Mouse (Mus musculus) hindbrain, embryonic 12.5 days (tissue): ENCODE results near the gene Gm4869. TPM values are rescaled to one million over a fixed set of nuclear protein-coding genes. Genes with fewer than 3 reads are reported as not detected.

ENCODE experiments used
- ATAC-seq: fragments of 200-750 bp; cut with Nextera tagmentation; 2 replicates; pipeline ENCODE4 v1.8.0; 2017; ENCODE audit warnings: moderate TSS enrichment; ENCODE audit not compliant: low FRiP score
- H3K27ac ChIP-seq: fragments of 300-500 bp; sonication (generic); 2 replicates; pipeline ENCODE4 v1.5.1; 2016; ENCODE audit warnings: mild to moderate bottlenecking
- H3K27me3 ChIP-seq: fragments of 300-500 bp; sonication (generic); 2 replicates; pipeline ENCODE4 v1.6.1; 2016; ENCODE audit warnings: mild to moderate bottlenecking
- H3K36me3 ChIP-seq: fragments of 300-500 bp; sonication (generic); 2 replicates; pipeline ENCODE4 v1.6.1; 2016; ENCODE audit warnings: mild to moderate bottlenecking
- H3K4me1 ChIP-seq: fragments of 300-500 bp; sonication (generic); 2 replicates; pipeline ENCODE4 v1.6.1; 2016
- H3K4me2 ChIP-seq: fragments of 300-500 bp; sonication (generic); replicated peaks from 2 replicates; pipeline ENCODE4 v1.6.1; 2016; ENCODE audit warnings: mild to moderate bottlenecking
- H3K4me3 ChIP-seq: fragments of 300-500 bp; sonication (generic); 2 replicates; pipeline ENCODE4 v1.5.1; 2016; ENCODE audit warnings: mild to moderate bottlenecking
- H3K9ac ChIP-seq: fragments of 300-500 bp; sonication (generic); 2 replicates; pipeline ENCODE4 v1.6.1; 2016; ENCODE audit warnings: mild to moderate bottlenecking, moderate library complexity
- H3K9me3 ChIP-seq: fragments of 300-500 bp; sonication (generic); replicated peaks from 2 replicates; pipeline ENCODE4 v1.6.1; 2016; ENCODE audit warnings: mild to moderate bottlenecking
- WGBS: fragments of 180-500 bp; shearing (Covaris S2); methylation state at CpG from one replicate; pipeline ENCODE4 v1.1.7; 2016; 5-methylcytosine and 5-hydroxymethylcytosine counted together
- polyA plus RNA-seq: library from polyadenylated mRNA; unstranded; fragments of >200 nt; fragmentation: Nextera tagmentation; extraction: Ambion mirVana; gene quantifications from 2 replicates; pipeline ENCODE4 v1.2.1, GENCODE M21; 2016

Gene Gm4869
- polyA plus RNA-seq, 1 experiment from 2014 or later: not detected

DNA sequence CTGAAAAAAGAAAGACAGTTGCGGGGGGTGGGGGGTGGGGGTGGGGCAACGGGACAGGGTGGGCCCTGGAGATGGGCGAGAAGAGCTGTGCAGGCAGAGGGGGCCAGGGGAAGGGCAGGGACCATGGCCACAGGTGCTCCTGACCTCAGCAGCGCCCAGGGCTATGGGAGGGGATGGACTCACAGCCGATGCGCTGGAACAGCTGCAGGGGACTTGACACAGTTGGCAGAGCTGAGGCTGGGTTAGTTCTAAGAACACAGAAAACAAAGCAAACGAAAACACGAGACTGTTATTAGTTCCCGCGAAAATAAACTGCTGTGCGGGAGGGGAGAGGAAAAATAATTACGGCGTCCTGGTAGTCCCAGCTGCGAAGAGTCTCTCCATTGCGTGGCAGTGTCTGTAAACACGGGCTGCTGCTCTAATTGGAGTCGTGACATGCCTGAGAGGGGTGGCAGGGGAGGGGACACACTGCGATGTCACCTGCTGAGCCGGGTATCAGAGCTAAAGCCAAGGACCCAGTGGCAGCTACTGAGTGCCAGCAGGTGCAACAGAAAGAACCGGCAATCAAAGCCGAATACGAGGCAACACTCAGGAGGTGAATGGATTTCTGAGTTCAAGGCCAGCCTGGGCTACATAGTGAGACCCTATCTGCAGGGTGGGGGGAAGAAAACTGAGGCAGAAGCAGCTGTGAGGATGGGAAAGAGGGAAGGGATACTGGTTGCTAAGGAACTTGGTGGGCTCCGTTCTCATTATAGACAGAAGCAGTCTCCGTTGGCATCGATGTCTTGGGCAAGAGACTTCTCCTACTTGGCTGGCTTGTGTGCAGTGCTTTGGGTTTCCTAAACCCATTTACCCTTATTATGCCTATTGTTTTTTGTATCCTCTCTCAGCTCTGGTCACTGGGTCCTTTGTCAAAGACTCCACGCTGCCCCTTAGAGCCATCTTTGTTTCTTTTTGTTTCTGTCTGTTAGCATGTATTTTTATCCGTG is 64.9 kb downstream of the Gm4869 start:
- 51% methylated on average over 27 of the region's 27 CpGs for WGBS
- H3K4me2 ChIP-seq: no peak overlapping the region
- H3K27ac ChIP-seq: peak overlapping the region; percentile 55
- no peak overlapping the region for H3K4me3 ChIP-seq
- H3K9me3 ChIP-seq: no peaks in the 10 kb centered on the region
- H3K36me3 ChIP-seq: no peaks in the 10 kb centered on the region
- peaks cover 55% of the 10 kb centered on the region for H3K4me1 ChIP-seq
- H3K9ac ChIP-seq: 0 out of 2 replicates have a peak overlapping the region, but pooled peaks have one; percentile 14
- ATAC-seq: no peak
- H3K27me3 ChIP-seq: no peaks in the 10 kb centered on the region

GRCm38 (mm10) chr5:140513921-140514320 is 68.5 kb downstream of the Gm4869 start:
- 73% methylated on average over 8 of the region's 8 CpGs for WGBS

DNA sequence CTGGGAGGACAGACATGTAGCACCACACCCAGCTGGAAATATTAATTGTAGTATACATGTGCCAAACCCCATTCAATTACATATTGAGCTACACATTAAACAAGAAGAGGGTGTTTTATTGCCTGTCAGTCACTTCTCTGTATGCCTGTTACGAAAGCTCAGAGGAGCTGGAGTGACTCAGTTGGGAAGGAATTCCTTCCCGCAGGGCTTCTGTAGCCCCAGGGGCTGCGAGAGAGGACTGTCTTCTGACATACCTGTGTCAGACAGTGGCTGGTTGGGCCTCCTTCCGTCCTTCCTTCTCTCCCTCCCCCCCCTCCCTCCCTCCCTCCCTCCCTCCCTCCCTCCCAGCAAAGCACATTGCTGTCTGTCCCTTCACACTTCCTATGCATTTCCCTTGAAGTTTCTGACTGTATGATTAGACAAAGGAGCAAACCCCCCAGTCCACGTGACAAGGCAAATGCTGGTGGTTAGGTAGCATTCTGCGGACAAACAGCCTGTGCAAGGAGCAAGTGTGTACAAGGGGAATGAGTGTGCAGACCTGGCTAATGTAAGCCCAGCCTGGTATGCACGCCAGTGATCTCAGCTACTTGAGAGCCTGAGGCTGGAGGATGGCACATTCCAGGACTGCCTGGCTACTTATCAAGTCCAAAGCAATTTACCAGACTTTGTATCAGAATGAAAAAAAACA is 69.5 kb downstream of the Gm4869 start:
- no peak overlapping the region for H3K4me3 ChIP-seq
- no peaks in the 10 kb centered on the region for H3K27me3 ChIP-seq
- H3K4me1 ChIP-seq: peaks cover 17% of the 10 kb centered on the region
- no peak overlapping the region for H3K4me2 ChIP-seq
- no peak overlapping the region for H3K9ac ChIP-seq
- no peak overlapping the region for H3K27ac ChIP-seq
- 53% methylated on average over 7 of the region's 7 CpGs for WGBS
- H3K9me3 ChIP-seq: no peaks in the 10 kb centered on the region
- H3K36me3 ChIP-seq: peaks cover 2% of the 10 kb centered on the region; the same call in 1 of the 2 replicates
- ATAC-seq: no peak

More at GRCm38 (mm10) chr5:140513921-140514320, 68.5 kb downstream of the Gm4869 start:
- Histone ChIP-seq H3K36me3 (no peaks in the 10 kb centered on the region), H3K27me3 (no peaks in the 10 kb centered on the region), H3K9ac (no peak overlapping the region), H3K27ac (0 out of 2 replicates have a peak overlapping the region, but pooled peaks have one; percentile 23), H3K4me3 (no peak overlapping the region), H3K4me2 (no peak overlapping the region), H3K4me1 (peaks cover 27% of the 10 kb centered on the region), H3K9me3 (no peaks in the 10 kb centered on the region)
- no peak for ATAC-seq

DNA sequence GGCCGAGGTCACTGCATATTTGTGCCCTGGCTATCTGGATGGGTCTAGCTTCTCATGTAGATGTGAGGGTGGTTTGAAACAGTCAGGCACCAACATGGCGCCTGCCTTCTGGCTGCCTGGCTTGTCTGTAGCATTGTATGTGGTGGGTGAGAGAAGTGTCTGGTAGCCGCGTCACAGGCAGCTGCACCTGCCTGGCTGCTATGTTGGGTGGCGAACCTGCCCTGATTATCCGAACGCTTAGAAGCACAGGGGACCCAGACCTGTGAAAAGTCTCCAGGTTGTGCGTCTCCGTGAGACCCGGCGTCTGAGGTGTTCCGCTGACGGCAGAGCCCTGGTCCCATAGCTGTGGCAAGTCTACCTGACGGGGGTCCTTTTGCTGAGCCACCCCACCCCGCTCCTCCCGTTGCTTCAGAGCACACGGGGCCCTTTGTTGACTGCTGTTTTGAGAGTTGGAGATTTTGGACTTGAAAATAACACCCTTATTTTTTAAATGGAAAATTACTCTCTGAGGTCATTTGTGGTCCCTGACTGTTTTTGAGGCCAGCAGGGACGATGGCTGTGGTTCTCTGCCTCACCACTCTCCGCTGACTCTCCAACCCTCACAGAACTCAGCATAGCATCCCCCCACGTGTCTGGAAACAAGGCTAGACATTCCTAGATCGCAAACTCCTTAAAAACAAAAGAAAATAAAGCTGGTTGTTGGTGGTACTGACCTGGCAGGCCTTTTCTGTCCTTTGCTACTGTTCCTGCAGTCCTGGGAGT is 71.9 kb downstream of the Gm4869 start:
- Histone ChIP-seq H3K9me3 (no peaks in the 10 kb centered on the region), H3K9ac (no peak overlapping the region), H3K27ac (no peak overlapping the region), H3K4me3 (no peak overlapping the region), H3K4me2 (no peak overlapping the region), H3K36me3 (peaks cover 4% of the 10 kb centered on the region; the same call in 1 of the 2 replicates), H3K27me3 (no peaks in the 10 kb centered on the region), H3K4me1 (peaks cover 8% of the 10 kb centered on the region)
- 91% methylated on average over 21 of the region's 21 CpGs for WGBS
- no peak for ATAC-seq

GRCm38 (mm10) chr5:140517921-140518230 is 72.4 kb downstream of the Gm4869 start:
- H3K27ac ChIP-seq: no peak overlapping the region
- ATAC-seq: no peak
- peaks cover 8% of the 10 kb centered on the region for H3K4me1 ChIP-seq
- H3K4me3 ChIP-seq: no peak overlapping the region
- H3K9me3 ChIP-seq: no peaks in the 10 kb centered on the region
- no peaks in the 10 kb centered on the region for H3K27me3 ChIP-seq
- H3K36me3 ChIP-seq: peaks cover 4% of the 10 kb centered on the region; the same call in 1 of the 2 replicates
- 94% methylated on average over 4 of the region's 4 CpGs for WGBS
- no peak overlapping the region for H3K9ac ChIP-seq
- no peak overlapping the region for H3K4me2 ChIP-seq

DNA sequence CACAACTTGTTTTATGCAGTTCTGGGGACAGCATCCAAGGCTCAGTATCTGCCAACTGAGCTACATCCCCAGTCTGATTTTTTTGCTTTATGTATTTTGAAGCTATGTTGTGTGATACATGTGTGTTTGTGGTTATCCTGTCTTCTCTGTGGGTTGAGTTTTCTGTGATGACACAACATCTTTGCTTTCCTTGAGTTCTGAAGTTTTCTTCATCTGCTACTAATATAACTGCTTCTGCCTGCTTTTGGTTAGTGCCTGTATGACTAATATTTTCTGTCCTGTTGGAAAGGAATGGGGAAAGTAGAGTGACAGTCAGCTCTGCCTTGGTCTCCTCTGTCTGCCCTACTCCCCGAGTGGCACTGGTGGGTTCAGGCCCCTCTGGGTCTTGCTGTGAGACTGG is 75.8 kb downstream of the Gm4869 start:
- H3K27ac ChIP-seq: no peak overlapping the region
- H3K9ac ChIP-seq: no peak overlapping the region
- H3K4me1 ChIP-seq: no peaks in the 10 kb centered on the region
- H3K9me3 ChIP-seq: no peaks in the 10 kb centered on the region; the same call in 1 of the 2 replicates
- no peaks in the 10 kb centered on the region for H3K27me3 ChIP-seq
- H3K36me3 ChIP-seq: peaks cover 32% of the 10 kb centered on the region
- no peak overlapping the region for H3K4me3 ChIP-seq
- no peak overlapping the region for H3K4me2 ChIP-seq
- ATAC-seq: no peak
- WGBS: 89% methylated on average over 1 of the region's 1 CpGs

DNA sequence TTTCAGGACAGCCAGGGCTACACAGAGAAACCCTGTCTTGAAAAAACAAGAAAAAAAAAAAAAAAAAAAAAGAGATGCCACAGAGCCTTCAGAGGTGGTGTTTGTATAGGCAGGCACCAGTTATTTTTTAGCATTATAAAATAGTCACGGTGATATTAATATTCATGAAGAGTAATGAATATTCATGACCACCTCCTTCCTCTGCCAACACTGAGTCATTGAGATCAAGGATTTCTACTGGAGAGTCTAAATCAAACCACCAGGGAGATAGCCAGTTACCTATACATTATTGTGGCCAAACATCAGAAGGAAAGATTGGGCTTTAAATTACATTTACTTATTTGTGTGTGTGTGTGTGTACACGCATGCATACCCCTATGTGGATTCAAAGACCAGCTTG is 81.3 kb downstream of the Gm4869 start:
- H3K9me3 ChIP-seq: no peaks in the 10 kb centered on the region; the same call in 1 of the 2 replicates
- H3K4me3 ChIP-seq: no peak overlapping the region
- no peaks in the 10 kb centered on the region for H3K27me3 ChIP-seq
- H3K4me2 ChIP-seq: no peak overlapping the region
- no peak overlapping the region for H3K27ac ChIP-seq
- H3K36me3 ChIP-seq: peaks cover 39% of the 10 kb centered on the region
- no peak for ATAC-seq
- no peaks in the 10 kb centered on the region for H3K4me1 ChIP-seq
- no peak overlapping the region for H3K9ac ChIP-seq
- WGBS: 65% methylated on average over 2 of the region's 2 CpGs

- no peak overlapping the region for H3K9ac ChIP-seq
- no peak overlapping the region for H3K4me3 ChIP-seq
- H3K4me1 ChIP-seq: peaks cover 5% of the 10 kb centered on the region
- no peak for ATAC-seq
- WGBS: 63% methylated on average over 13 of the region's 13 CpGs
- H3K27me3 ChIP-seq: no peaks in the 10 kb centered on the region
- no peaks in the 10 kb centered on the region for H3K9me3 ChIP-seq
- H3K36me3 ChIP-seq: no peaks in the 10 kb centered on the region
- H3K27ac ChIP-seq: no peak overlapping the region
- no peak overlapping the region for H3K4me2 ChIP-seq
These were observed 92.8 kb downstream of the Gm4869 start for GRCm38 (mm10) chr5:140538111-140538683.

DNA sequence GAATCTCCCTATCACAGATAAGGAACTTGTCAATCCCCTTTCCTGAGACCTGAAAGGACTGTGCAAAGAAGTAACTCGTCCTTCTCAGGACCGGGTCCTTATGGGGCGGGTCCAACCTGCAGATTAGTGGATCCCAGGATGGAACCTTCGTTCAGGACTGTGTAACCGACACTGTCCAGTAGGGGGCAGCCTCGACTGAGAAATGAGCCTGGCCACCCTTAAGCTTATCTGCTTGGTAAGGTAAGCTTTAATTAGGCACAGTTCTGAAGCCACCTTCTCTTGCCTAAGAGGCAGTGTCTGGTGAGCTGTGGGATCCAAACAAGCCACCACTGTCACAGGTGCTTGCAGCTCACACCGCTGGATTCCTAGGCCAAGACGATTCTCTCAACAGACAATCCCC is 94.7 kb downstream of the Gm4869 start:
- WGBS: 14% methylated on average over 8 of the region's 8 CpGs
- H3K27me3 ChIP-seq: no peaks in the 10 kb centered on the region
- no peak overlapping the region for H3K4me3 ChIP-seq
- no peaks in the 10 kb centered on the region for H3K9me3 ChIP-seq
- no peak overlapping the region for H3K9ac ChIP-seq
- peak; percentile 48 for ATAC-seq
- no peak overlapping the region for H3K27ac ChIP-seq
- H3K4me1 ChIP-seq: peaks cover 9% of the 10 kb centered on the region
- H3K4me2 ChIP-seq: no peak overlapping the region
- no peaks in the 10 kb centered on the region for H3K36me3 ChIP-seq

GRCm38 (mm10) chr5:140542811-140543575 is 97.5 kb downstream of the Gm4869 start:
- H3K27ac ChIP-seq: peak overlapping the region; percentile 7; the same call in 1 of the 2 replicates
- 66% methylated on average over 9 of the region's 9 CpGs for WGBS
- H3K4me3 ChIP-seq: no peak overlapping the region
- H3K9ac ChIP-seq: peak overlapping the region; percentile 44; the same call in 1 of the 2 replicates
- no peaks in the 10 kb centered on the region for H3K36me3 ChIP-seq
- H3K9me3 ChIP-seq: no peaks in the 10 kb centered on the region
- H3K4me2 ChIP-seq: no peak overlapping the region
- no peak for ATAC-seq
- H3K27me3 ChIP-seq: no peaks in the 10 kb centered on the region
- peaks cover 9% of the 10 kb centered on the region for H3K4me1 ChIP-seq
